Mouse (Mus musculus) heart, embryonic 12.5 days (tissue): ENCODE measurements around the gene Olfr1051. TPM values are rescaled to one million over a fixed set of nuclear protein-coding genes. Genes with fewer than 3 reads are reported as not detected.
"Not testable (repeated sequence)": the region's sequence is repeated elsewhere in the genome, so short reads cannot be mapped to it uniquely, and the experiment has no call there.

ENCODE experiments used
- ATAC-seq: fragments of 200-750 bp; cut with Nextera tagmentation; 2 replicates; pipeline ENCODE4 v1.8.0; 2017; ENCODE audit warnings: moderate TSS enrichment, moderate library complexity; ENCODE audit not compliant: insufficient number of reproducible peaks, low FRiP score
- H3K27ac ChIP-seq: fragments of 300-500 bp; sonication (generic); 2 replicates; pipeline ENCODE4 v1.5.1; 2016; ENCODE audit warnings: mild to moderate bottlenecking, moderate library complexity; ENCODE audit not compliant: poor library complexity, severe bottlenecking
- H3K27me3 ChIP-seq: fragments of 300-500 bp; sonication (generic); replicated peaks from 2 replicates; pipeline ENCODE4 v1.6.1; 2016; ENCODE audit warnings: mild to moderate bottlenecking, moderate library complexity
- H3K36me3 ChIP-seq: fragments of 300-500 bp; sonication (generic); 2 replicates; pipeline ENCODE4 v1.6.1; 2016; ENCODE audit warnings: mild to moderate bottlenecking, moderate library complexity
- H3K4me1 ChIP-seq: fragments of 300-500 bp; sonication (generic); replicated peaks from 2 replicates; pipeline ENCODE4 v1.6.1; 2016; ENCODE audit warnings: mild to moderate bottlenecking
- H3K4me2 ChIP-seq: fragments of 300-500 bp; sonication (generic); 2 replicates; pipeline ENCODE4 v1.6.1; 2016; ENCODE audit warnings: mild to moderate bottlenecking, moderate library complexity
- H3K4me3 ChIP-seq: fragments of 300-500 bp; sonication (generic); 2 replicates; pipeline ENCODE4 v1.5.1; 2016; ENCODE audit warnings: mild to moderate bottlenecking
- H3K9ac ChIP-seq: fragments of 300-500 bp; sonication (generic); 2 replicates; pipeline ENCODE4 v1.6.1; 2016; ENCODE audit warnings: mild to moderate bottlenecking, moderate library complexity
- H3K9me3 ChIP-seq: fragments of 300-500 bp; sonication (generic); replicated peaks from 2 replicates; pipeline ENCODE4 v1.6.1; 2016; ENCODE audit warnings: mild to moderate bottlenecking, moderate library complexity
- WGBS: fragments of 180-500 bp; shearing (Covaris S2); methylation state at CpG from one replicate; pipeline ENCODE4 v1.1.7; 2016; 5-methylcytosine and 5-hydroxymethylcytosine counted together
- polyA plus RNA-seq: library from polyadenylated mRNA; unstranded; fragments of >200 nt; fragmentation: Nextera tagmentation; extraction: Ambion mirVana; gene quantifications from 2 replicates; pipeline ENCODE4 v1.2.1, GENCODE M21; 2016

Olfr1051 gene
- polyA plus RNA-seq, result not detected in 2 replicates

- not testable (repeated sequence) for H3K4me1 ChIP-seq, H3K27ac ChIP-seq, H3K27me3 ChIP-seq, ATAC-seq, H3K4me2 ChIP-seq, H3K36me3 ChIP-seq, H3K9ac ChIP-seq, H3K4me3 ChIP-seq, H3K9me3 ChIP-seq
These were observed at the start of gene Olfr1051 for GRCm38 (mm10) chr2:86278988-86279387. Gene Olfr1051 (minus strand): TSS chr2:86279088.

DNA sequence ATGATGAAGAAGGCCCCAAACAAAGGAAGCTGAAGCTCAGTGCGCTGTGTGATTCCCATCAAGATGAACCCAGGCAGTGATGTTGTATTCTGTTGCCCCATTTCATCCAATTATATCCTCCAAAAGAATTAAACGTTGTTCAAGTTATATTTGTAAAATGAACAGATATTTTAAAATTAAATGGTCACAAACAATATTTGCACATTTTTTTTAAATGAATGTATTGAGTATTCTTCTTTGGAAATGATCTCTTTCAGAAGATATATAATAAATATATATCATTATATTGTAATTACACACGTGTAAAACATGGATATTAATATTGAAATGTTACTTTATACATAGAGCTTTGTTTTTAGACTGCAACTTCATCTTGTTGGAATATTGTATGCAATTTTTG is 36.3 kb upstream of the Olfr1051 start, which contains the start of gene Olfr1053:
Olfr1053 (minus strand) TSS at position 101 of the 400 bp plus-strand sequence.
- ATAC-seq, result no peak
- no peaks in the 10 kb centered on the region for H3K27me3 ChIP-seq
- no peaks in the 10 kb centered on the region for H3K4me1 ChIP-seq
- no peak within 1 kb of the TSS for H3K9ac ChIP-seq
- H3K4me3 ChIP-seq, result no peak within 1 kb of the TSS
- H3K27ac ChIP-seq, result no peak within 1 kb of the TSS
- no peaks in the 10 kb centered on the region for H3K9me3 ChIP-seq
- WGBS, result 54% methylated on average over 3 of the region's 3 CpGs
- no peak within 1 kb of the TSS for H3K4me2 ChIP-seq
- H3K36me3 ChIP-seq, result no peaks in the 10 kb centered on the region

DNA sequence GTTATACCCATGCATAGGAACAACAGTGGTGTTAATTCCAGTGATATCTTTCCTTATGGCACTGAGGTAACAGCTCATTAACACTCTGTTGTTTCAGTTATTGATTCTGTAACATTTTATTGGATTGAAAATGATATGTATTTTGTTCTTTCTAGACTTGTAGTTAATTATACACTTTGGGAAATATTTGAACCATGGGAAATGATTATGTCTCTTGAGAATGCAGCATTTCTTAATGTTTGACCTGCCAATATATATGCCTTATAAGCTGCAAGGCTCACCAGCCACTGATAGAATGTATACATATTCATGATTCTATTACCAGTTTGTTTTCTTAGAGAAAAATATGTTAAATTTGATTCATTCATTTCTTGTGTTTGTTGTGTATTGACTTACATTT is 13.3 kb upstream of the Olfr1051 start, which contains the start of gene Olfr1052:
Olfr1052 (plus strand) TSS at position 301 of the 400 bp plus-strand sequence.
- H3K4me1 ChIP-seq, result no peaks in the 10 kb centered on the region
- no peaks in the 10 kb centered on the region for H3K36me3 ChIP-seq

DNA sequence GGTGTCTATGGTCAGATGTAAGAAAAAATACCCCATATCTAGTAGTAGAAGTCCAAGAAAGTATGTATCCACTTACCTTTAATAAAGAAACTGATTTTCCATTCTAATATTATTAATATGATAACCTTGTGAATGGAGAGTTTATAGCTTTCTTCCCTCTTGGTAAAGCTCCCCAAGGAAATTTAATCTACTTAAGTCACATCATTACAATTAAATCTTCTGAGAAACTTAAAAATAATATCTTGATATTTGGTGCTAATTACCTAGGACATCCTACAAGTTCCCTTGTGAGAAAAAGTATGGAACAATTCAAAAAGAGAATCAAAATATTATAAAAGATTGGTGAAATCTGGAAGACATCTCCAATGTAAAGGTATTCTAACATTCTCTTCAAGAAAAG is 20.7 kb downstream of the Olfr1051 start, which contains the start of gene Olfr1049:
Olfr1049 (minus strand) TSS at position 101 of the 400 bp plus-strand sequence.
- H3K9ac ChIP-seq, H3K9me3 ChIP-seq, H3K4me2 ChIP-seq, H3K27me3 ChIP-seq, ATAC-seq, H3K4me1 ChIP-seq, H3K4me3 ChIP-seq, H3K27ac ChIP-seq, H3K36me3 ChIP-seq: not testable (repeated sequence)

More for the DNA sequence above, 13.3 kb upstream of the Olfr1051 start, which contains the start of gene Olfr1052:
- no peak for ATAC-seq
- peaks cover 2% of the 10 kb centered on the region; the same call in 1 of the 2 replicates for H3K9me3 ChIP-seq
- no peak within 1 kb of the TSS for H3K9ac ChIP-seq
- no peak within 1 kb of the TSS for H3K27ac ChIP-seq
- no peak within 1 kb of the TSS for H3K4me2 ChIP-seq
- H3K27me3 ChIP-seq, result no peaks in the 10 kb centered on the region
- H3K4me3 ChIP-seq, result no peak within 1 kb of the TSS

GRCm38 (mm10) chr2:86240189-86240588 is 38.7 kb downstream of the Olfr1051 start, which contains the start of gene Olfr1048:
Gene Olfr1048 (minus strand): TSS chr2:86240289.
- no peak within 1 kb of the TSS for H3K9ac ChIP-seq
- ATAC-seq, result no peak

GRCm38 (mm10) chr2:86231301-86231700 is 47.6 kb downstream of the Olfr1051 start, which contains the start of gene Olfr1047:
Gene Olfr1047 (minus strand): TSS chr2:86231401.
- WGBS, result 79% methylated on average over 1 of the region's 1 CpGs
- no peaks in the 10 kb centered on the region for H3K27me3 ChIP-seq
- H3K4me3 ChIP-seq, result no peak within 1 kb of the TSS
- no peak within 1 kb of the TSS for H3K9ac ChIP-seq
- no peaks in the 10 kb centered on the region for H3K4me1 ChIP-seq
- no peaks in the 10 kb centered on the region for H3K36me3 ChIP-seq
- no peak for ATAC-seq
- H3K27ac ChIP-seq, result no peak within 1 kb of the TSS
- no peak within 1 kb of the TSS for H3K4me2 ChIP-seq
- H3K9me3 ChIP-seq, result no peaks in the 10 kb centered on the region

More at GRCm38 (mm10) chr2:86240189-86240588, 38.7 kb downstream of the Olfr1051 start, which contains the start of gene Olfr1048:
- Histone ChIP-seq H3K4me3 (no peak within 1 kb of the TSS), H3K9me3 (no peaks in the 10 kb centered on the region), H3K36me3 (no peaks in the 10 kb centered on the region), H3K4me2 (no peak within 1 kb of the TSS), H3K4me1 (no peaks in the 10 kb centered on the region), H3K27ac (no peak within 1 kb of the TSS), H3K27me3 (no peaks in the 10 kb centered on the region)

Other genes with a start within 250 kb of the Olfr1051 start
- not detected in 2 replicates for gene Olfr1034, start 233.2 kb downstream of the Olfr1051 start, polyA plus RNA-seq
- gene Olfr1036, start 205.1 kb downstream of the Olfr1051 start, polyA plus RNA-seq, result not detected in 2 replicates
- gene Olfr1037, start 191.7 kb downstream of the Olfr1051 start, polyA plus RNA-seq, result not detected in 2 replicates
- gene Olfr1039, start 143.2 kb downstream of the Olfr1051 start, polyA plus RNA-seq, result not detected in 2 replicates
- not detected in 2 replicates for gene Olfr1040, start 132.4 kb downstream of the Olfr1051 start, polyA plus RNA-seq
- gene Olfr1042, start 117.2 kb downstream of the Olfr1051 start, polyA plus RNA-seq, result not detected in 2 replicates
- gene Olfr1043, start 111.6 kb downstream of the Olfr1051 start, polyA plus RNA-seq, result not detected in 2 replicates
- gene Olfr1044, start 101.3 kb downstream of the Olfr1051 start, polyA plus RNA-seq, result not detected in 2 replicates
- gene Olfr52, start 93.4 kb downstream of the Olfr1051 start, polyA plus RNA-seq, result not detected in 2 replicates
- not detected in 2 replicates for gene Olfr1045, start 76.1 kb downstream of the Olfr1051 start, polyA plus RNA-seq
- gene Olfr1046, start 59.8 kb downstream of the Olfr1051 start, polyA plus RNA-seq, result not detected in 2 replicates
- gene Olfr1047, start 47.7 kb downstream of the Olfr1051 start, polyA plus RNA-seq, result not detected in 2 replicates
- not detected in 2 replicates for gene Olfr1048, start 38.8 kb downstream of the Olfr1051 start, polyA plus RNA-seq
- not detected in 2 replicates for gene Olfr1049, start 20.8 kb downstream of the Olfr1051 start, polyA plus RNA-seq
- not detected in 2 replicates for gene Olfr1052, start 13.4 kb upstream of the Olfr1051 start, polyA plus RNA-seq
- not detected in 2 replicates for gene Olfr1053, start 36.2 kb upstream of the Olfr1051 start, polyA plus RNA-seq
- not detected in 2 replicates for gene Olfr1054, start 56.3 kb upstream of the Olfr1051 start, polyA plus RNA-seq
- not detected in 2 replicates for gene Olfr1055, start 71.2 kb upstream of the Olfr1051 start, polyA plus RNA-seq
- gene Olfr1056, start 83.4 kb upstream of the Olfr1051 start, polyA plus RNA-seq, result not detected in 2 replicates
- not detected in 2 replicates for gene Olfr1057, start 99.3 kb upstream of the Olfr1051 start, polyA plus RNA-seq
- gene Olfr1058, start 109.5 kb upstream of the Olfr1051 start, polyA plus RNA-seq, result not detected in 2 replicates
- not detected in 2 replicates for gene Olfr1061, start 135.0 kb upstream of the Olfr1051 start, polyA plus RNA-seq
- gene Olfr1062, start 147.7 kb upstream of the Olfr1051 start, polyA plus RNA-seq, result not detected in 2 replicates
- gene Olfr1065, start 171.5 kb upstream of the Olfr1051 start, polyA plus RNA-seq, result not detected in 2 replicates
- gene Olfr1066, start 177.2 kb upstream of the Olfr1051 start, polyA plus RNA-seq, result not detected in 2 replicates
- gene Olfr228, start 208.3 kb upstream of the Olfr1051 start, polyA plus RNA-seq, result not detected in 2 replicates
- gene Olfr1076, start 229.4 kb upstream of the Olfr1051 start, polyA plus RNA-seq, result not detected in 2 replicates